Mouse (Mus musculus) forebrain, embryonic 16.5 days (tissue): ENCODE results near the gene Hcls1. TPM values are rescaled to one million over a fixed set of nuclear protein-coding genes. Genes with fewer than 3 reads are reported as not detected.

Experiments
- ATAC-seq: fragments of 200-750 bp; cut with Nextera tagmentation; 2 replicates; pipeline ENCODE4 v1.8.0; 2017; ENCODE audit warnings: mild to moderate bottlenecking, moderate library complexity
- H3K27ac ChIP-seq: fragments of 300-500 bp; sonication (generic); 2 replicates; pipeline ENCODE4 v1.5.1; 2014; ENCODE audit warnings: low read length, control low read depth
- H3K27me3 ChIP-seq: fragments of 300-500 bp; sonication (generic); replicated peaks from 2 replicates; pipeline ENCODE4 v1.6.1; 2014; ENCODE audit warnings: low read length; ENCODE audit not compliant: control insufficient read depth, insufficient read depth
- H3K36me3 ChIP-seq: fragments of 300-500 bp; sonication (generic); 2 replicates; pipeline ENCODE4 v1.6.1; 2014; ENCODE audit not compliant: control insufficient read depth, insufficient read depth
- H3K4me1 ChIP-seq: fragments of 300-500 bp; sonication (generic); replicated peaks from 2 replicates; pipeline ENCODE4 v1.6.1; 2014; ENCODE audit warnings: low read length; ENCODE audit not compliant: control insufficient read depth, insufficient read depth
- H3K4me2 ChIP-seq: fragments of 300-500 bp; sonication (generic); 2 replicates; pipeline ENCODE4 v1.6.1; 2014; ENCODE audit warnings: mild to moderate bottlenecking, low read length, control low read depth
- H3K4me3 ChIP-seq: fragments of 300-500 bp; sonication (generic); replicated peaks from 2 replicates; pipeline ENCODE4 v1.5.1; 2014; ENCODE audit warnings: mild to moderate bottlenecking, low read length, control low read depth
- H3K9ac ChIP-seq: fragments of 300-500 bp; sonication (generic); replicated peaks from 2 replicates; pipeline ENCODE4 v1.6.1; 2014; ENCODE audit warnings: low read depth, low read length, control low read depth
- H3K9me3 ChIP-seq: fragments of 300-500 bp; sonication (generic); 2 replicates; pipeline ENCODE4 v1.6.1; 2016; ENCODE audit warnings: low read length; ENCODE audit not compliant: control insufficient read depth
- WGBS: fragments of 180-500 bp; shearing (Covaris S2); extraction: QIAGEN DNeasy Blood & Tissue Kit; methylation state at CpG from one replicate; pipeline ENCODE4 v1.1.7; 2014; 5-methylcytosine and 5-hydroxymethylcytosine counted together
- polyA plus RNA-seq: library from polyadenylated mRNA; unstranded; fragments of >200 nt; fragmentation: Nextera tagmentation; extraction: Ambion mirVana; gene quantifications from 2 replicates; pipeline ENCODE4 v1.2.1, GENCODE M21; 2015

Hcls1 gene
- polyA plus RNA-seq, 1 experiment from 2014 or later = 1.4 TPM

DNA sequence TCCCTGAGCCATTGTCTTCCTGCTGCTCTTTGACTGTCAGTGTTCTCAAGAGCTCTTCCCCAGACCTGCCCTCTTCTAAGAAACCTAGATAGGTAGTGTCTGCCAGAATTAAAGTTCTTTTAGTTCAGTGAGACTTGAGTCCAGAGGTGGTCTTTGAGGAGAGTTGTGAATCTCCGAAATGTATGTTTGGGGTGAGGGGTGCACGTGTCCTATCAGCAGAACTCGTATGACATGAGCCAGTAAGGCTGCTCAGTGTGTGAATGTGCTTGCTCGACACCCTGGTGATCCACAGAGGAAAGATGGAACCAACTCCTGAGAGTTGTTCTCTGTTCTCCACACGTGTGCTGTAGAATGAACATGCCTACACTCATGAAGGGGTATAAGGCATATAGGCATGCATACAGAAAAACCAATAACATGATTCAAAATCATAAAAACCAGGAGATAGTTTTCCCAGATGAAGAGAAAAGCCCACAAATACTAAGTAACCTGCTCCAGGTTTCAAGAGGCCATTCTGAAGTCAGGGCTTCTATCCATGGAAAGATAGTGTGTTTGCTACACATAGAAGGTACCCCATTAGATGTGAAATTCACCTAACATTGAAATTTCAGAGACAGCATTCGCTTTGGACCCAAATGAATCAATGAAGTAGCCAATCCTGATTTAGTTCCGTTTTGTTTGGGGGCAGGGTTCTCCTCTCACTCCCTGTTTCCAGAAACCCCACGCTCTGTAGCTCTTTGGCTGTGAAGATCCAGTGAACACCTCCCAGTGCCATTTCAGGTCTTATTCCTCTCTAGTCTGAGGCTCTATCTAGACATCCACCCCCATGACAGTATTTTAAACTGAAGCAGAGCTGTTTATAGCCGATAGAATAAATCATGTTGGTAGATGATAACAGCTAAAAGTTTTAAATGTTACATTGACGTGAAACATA is 8.0 kb upstream of the Hcls1 start:
- no peaks in the 10 kb centered on the region for H3K27me3 ChIP-seq
- H3K4me3 ChIP-seq = no peak overlapping the region
- no peaks in the 10 kb centered on the region for H3K4me1 ChIP-seq
- H3K9me3 ChIP-seq = no peaks in the 10 kb centered on the region
- H3K4me2 ChIP-seq = no peak overlapping the region
- no peak for ATAC-seq
- no peak overlapping the region for H3K27ac ChIP-seq
- peaks cover 28% of the 10 kb centered on the region for H3K36me3 ChIP-seq
- H3K9ac ChIP-seq = no peak overlapping the region
- WGBS = 94% methylated on average over 10 of the region's 10 CpGs

DNA sequence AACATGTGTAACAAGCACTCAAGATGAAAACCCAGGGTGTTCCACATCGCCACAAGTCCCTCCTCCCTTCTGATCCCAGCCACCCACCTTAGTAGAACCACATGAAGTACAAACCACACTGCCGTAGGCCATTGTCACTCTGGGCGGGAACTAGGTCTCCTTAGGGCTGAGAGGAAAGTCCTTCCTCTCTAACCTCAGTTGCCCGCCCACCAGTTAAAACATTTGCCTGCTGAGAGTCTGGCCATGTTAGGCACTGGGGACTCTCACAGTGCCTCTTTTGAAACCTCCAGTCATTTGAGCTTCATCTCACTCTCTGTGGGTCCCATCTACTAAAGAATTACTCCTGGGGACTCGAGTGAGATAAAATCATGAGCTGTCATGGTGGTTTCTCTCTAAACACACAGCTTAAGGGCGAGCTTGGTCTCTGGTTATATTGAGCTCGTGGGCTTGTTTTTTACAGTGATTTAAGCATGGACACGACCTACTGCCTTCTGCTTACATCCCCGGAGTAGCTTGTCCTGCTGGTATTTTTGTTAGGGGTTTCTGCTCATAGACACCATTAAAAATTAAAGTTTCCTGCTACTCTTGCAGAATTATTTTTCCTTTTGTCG is 7.2 kb upstream of the Hcls1 start:
- no peak overlapping the region for H3K27ac ChIP-seq
- ATAC-seq = no peak
- no peaks in the 10 kb centered on the region for H3K9me3 ChIP-seq
- peaks cover 35% of the 10 kb centered on the region for H3K36me3 ChIP-seq
- H3K4me1 ChIP-seq = no peaks in the 10 kb centered on the region
- no peak overlapping the region for H3K4me3 ChIP-seq
- H3K27me3 ChIP-seq = no peaks in the 10 kb centered on the region
- WGBS = 94% methylated on average over 10 of the region's 10 CpGs
- H3K9ac ChIP-seq = no peak overlapping the region
- H3K4me2 ChIP-seq = no peak overlapping the region

DNA sequence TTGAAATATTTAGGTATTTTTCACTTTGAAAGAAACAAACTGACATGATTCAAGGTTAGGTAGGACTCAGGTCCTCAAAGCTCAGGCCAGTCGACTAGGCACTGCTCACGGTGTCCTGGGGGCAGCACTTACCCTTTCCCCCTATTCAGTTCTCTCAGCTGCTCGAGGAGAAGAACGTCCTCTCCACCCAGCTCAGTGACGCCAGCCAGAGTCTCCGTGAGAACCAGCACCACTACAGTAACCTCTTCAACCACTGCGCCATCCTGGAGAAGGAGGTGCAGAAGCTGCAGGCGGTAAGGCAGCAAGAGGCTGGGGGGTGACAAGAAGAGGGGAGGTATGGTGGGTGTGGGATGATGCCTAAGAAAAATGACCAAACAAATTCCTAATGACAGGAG is 6.7 kb upstream of the Hcls1 start:
- Histone ChIP-seq H3K4me1 (no peaks in the 10 kb centered on the region), H3K4me2 (no peak overlapping the region), H3K27ac (no peak overlapping the region), H3K9me3 (no peaks in the 10 kb centered on the region), H3K9ac (no peak overlapping the region), H3K36me3 (peaks cover 40% of the 10 kb centered on the region), H3K4me3 (no peak overlapping the region), H3K27me3 (no peaks in the 10 kb centered on the region)
- ATAC-seq = no peak
- WGBS = 92% methylated on average over 8 of the region's 8 CpGs

DNA sequence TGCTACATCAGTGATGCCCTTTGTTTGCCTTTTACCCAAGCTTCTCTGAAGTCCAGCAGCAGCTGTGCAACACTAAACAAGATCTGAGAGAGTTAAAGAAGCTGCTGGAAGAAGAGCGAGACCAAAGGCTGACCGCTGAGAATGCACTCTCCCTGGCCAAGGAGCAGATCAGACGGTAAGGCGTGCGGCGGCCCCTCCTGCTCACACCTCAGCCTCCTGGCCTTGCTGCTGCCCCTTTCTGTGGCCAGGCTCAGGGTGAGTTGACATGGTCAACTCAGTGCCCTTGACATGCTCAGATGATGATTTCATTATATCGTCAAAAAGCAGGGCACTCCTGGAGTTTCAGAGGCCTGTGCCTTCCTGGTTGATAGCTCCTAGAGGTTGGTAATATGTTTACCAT is 5.6 kb upstream of the Hcls1 start:
- H3K9me3 ChIP-seq = no peaks in the 10 kb centered on the region
- H3K4me1 ChIP-seq = no peaks in the 10 kb centered on the region
- WGBS = 95% methylated on average over 7 of the region's 7 CpGs
- no peak overlapping the region for H3K9ac ChIP-seq
- no peak overlapping the region for H3K4me3 ChIP-seq
- no peaks in the 10 kb centered on the region for H3K27me3 ChIP-seq
- H3K4me2 ChIP-seq = no peak overlapping the region
- H3K27ac ChIP-seq = no peak overlapping the region
- peaks cover 40% of the 10 kb centered on the region for H3K36me3 ChIP-seq
- no peak for ATAC-seq

DNA sequence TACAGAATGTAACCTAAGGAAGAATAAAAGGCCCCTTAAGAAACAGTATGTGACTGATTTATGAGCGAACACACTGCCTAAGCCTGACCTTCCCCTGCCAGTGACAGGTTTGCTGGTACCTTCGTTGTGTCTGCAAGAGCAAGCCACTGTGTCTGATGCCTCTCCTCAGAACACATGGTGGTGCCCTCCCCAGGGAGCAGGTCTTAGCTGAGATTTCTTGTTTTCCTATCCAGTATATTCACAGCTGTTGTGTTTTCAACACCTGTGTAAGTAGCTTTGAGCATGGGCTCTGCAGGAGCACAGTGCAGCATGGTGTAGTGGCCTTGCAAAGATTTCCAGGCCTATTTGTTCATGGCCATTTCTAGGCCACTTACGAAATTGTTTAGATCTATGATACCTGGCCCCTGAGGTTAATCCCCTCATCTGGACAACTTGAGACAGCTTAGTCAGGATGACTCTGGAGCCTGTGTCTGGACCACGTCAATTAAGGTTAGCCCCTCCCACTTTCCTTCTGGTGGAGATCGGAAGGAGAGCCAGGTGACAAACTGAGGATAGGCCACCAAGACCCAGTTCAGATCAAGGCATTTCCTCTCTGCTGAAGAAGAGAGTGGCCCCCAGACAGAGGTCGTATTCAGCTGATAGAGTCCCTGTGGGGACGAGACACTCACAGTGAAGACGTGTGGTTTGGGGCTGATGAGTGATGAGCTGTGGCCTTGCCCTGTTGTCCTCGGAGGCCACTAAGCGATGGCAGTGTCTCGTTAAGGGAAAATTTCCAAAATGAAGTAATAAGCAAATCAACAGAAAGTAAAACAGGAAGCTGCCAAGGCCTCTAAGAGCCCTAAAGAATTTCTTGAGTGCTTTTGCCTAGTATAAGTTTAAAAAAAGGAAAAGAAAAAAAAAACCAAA is 4.3 kb upstream of the Hcls1 start:
- no peak overlapping the region for H3K4me3 ChIP-seq
- H3K9ac ChIP-seq = no peak overlapping the region
- no peak overlapping the region for H3K4me2 ChIP-seq
- H3K36me3 ChIP-seq = peaks cover 34% of the 10 kb centered on the region
- WGBS = 86% methylated on average over 11 of the region's 11 CpGs
- H3K27ac ChIP-seq = no peak overlapping the region
- ATAC-seq = no peak
- no peaks in the 10 kb centered on the region for H3K4me1 ChIP-seq
- no peaks in the 10 kb centered on the region for H3K27me3 ChIP-seq
- H3K9me3 ChIP-seq = no peaks in the 10 kb centered on the region

DNA sequence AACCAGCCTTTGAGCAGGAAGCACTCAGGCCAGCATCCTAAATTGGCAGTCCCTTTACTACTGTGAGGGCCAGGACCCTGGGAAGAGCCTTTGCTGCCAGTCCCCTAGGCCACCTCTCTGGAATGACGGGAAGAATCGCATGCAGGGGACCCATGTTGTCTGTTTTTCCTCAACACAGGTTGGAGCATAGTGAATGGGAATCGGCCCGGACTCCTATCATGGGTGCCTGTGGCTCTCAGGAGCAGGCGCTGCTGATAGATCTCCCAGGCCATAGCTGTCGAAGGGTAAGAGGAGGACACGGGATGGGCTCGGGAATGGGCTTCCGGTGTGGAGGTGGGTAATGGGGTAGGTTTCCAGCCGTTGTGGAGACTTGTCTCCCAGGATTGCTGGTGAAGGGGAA is 3.4 kb upstream of the Hcls1 start:
- no peak overlapping the region for H3K4me2 ChIP-seq
- H3K4me3 ChIP-seq = no peak overlapping the region
- no peak overlapping the region for H3K27ac ChIP-seq
- WGBS = 95% methylated on average over 10 of the region's 10 CpGs
- no peaks in the 10 kb centered on the region for H3K27me3 ChIP-seq
- H3K9me3 ChIP-seq = no peaks in the 10 kb centered on the region
- H3K4me1 ChIP-seq = no peaks in the 10 kb centered on the region
- no peak for ATAC-seq
- H3K36me3 ChIP-seq = peaks cover 29% of the 10 kb centered on the region
- H3K9ac ChIP-seq = no peak overlapping the region

DNA sequence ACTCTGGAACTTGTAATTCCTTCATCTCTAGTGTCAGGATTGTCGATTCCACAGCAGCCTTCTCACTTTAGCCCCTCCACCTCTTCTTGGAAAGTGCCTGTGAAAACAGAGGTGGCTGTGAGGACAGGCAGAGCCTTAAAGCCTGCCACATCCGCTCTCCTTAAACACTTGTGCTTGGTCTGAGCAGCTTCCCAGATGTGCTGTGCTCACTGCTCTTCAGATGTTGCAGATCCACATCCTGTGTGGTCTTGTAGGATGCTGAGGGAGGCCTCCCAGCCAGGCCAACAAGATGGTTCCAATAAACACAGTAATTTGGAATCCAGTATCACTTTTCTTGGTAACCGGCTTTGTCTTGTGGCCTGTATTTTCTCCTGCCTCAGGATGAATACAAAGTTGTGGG is 2.8 kb upstream of the Hcls1 start:
- no peak overlapping the region for H3K4me3 ChIP-seq
- H3K27ac ChIP-seq = no peak overlapping the region
- ATAC-seq = no peak
- H3K4me1 ChIP-seq = no peaks in the 10 kb centered on the region
- 91% methylated on average over 3 of the region's 3 CpGs for WGBS
- H3K9me3 ChIP-seq = no peaks in the 10 kb centered on the region
- no peak overlapping the region for H3K4me2 ChIP-seq
- no peaks in the 10 kb centered on the region for H3K27me3 ChIP-seq
- peaks cover 24% of the 10 kb centered on the region for H3K36me3 ChIP-seq
- H3K9ac ChIP-seq = no peak overlapping the region

DNA sequence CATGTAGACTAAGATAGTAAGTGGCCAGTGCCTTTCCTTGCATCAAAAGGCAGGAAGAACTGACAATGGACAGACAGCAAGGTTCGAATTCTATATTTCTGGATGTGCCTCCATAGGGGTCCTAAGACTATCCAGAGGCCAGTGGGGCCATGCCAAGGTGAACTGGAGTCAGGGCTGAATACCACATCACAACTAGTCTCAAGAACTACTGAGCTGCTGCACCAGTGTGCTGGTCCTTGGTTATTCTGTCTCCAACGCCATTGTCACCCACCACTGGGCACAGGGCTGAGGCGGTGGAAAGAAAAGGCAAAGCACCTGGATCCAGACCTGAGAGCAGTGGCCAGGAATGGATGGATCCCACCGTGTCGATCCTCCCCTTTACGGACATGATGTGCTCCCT is 2.2 kb upstream of the Hcls1 start:
- ATAC-seq = no peak
- no peaks in the 10 kb centered on the region for H3K27me3 ChIP-seq
- no peak overlapping the region for H3K4me3 ChIP-seq
- no peaks in the 10 kb centered on the region for H3K4me1 ChIP-seq
- H3K9ac ChIP-seq = no peak overlapping the region
- H3K36me3 ChIP-seq = peaks cover 24% of the 10 kb centered on the region
- no peaks in the 10 kb centered on the region for H3K9me3 ChIP-seq
- WGBS = 91% methylated on average over 6 of the region's 6 CpGs
- no peak overlapping the region for H3K27ac ChIP-seq
- H3K4me2 ChIP-seq = no peak overlapping the region
